Mouse (Mus musculus): Measurements from ENCODE around the gene Bcl2l12. TPM values are rescaled to one million over a fixed set of nuclear protein-coding genes. Genes with fewer than 3 reads are reported as not detected.
A peak's percentile ranks its signal among the peaks of the same experiment; 100 is the strongest.

The Bcl2l12 gene
- polyA plus RNA-seq, 1 experiment from 2014 or later = 70.6 TPM

- no peaks in the 10 kb centered on the region for H3K36me3 ChIP-seq (ENCODE audit: control insufficient read depth, insufficient read depth, low read length)
- ATAC-seq (replicated peaks; ENCODE audit: low FRiP score) = no peak
- H3K4me1 ChIP-seq (replicated peaks; ENCODE audit: control insufficient read depth, insufficient read depth, low read length) = peaks cover 10% of the 10 kb centered on the region
- no peak overlapping the region for H3K4me3 ChIP-seq (ENCODE audit: low read depth, low read length)
- H3K4me2 ChIP-seq (ENCODE audit: low read depth, low read length, severe bottlenecking) = no peak overlapping the region
- no peaks in the 10 kb centered on the region for H3K9me3 ChIP-seq (ENCODE audit: control insufficient read depth, low read length)
- H3K27ac ChIP-seq (ENCODE audit: low read depth, low read length) = no peak overlapping the region
- 85% methylated on average over 12 of the region's 12 CpGs for WGBS
- peaks cover 13% of the 10 kb centered on the region for H3K27me3 ChIP-seq (ENCODE audit: control insufficient read depth, insufficient read depth, low read length)
- DNase-seq (ENCODE audit: low spot score) = no peak
- H3K9ac ChIP-seq (ENCODE audit: low read length) = no peak overlapping the region
Measured at GRCm38 (mm10) chr7:44954091-44954885, 44.2 kb downstream of the Bcl2l12 start.

GRCm38 (mm10) chr7:44953561-44953960, 45.0 kb downstream of the Bcl2l12 start:
- DNase-seq (ENCODE audit: low spot score) (no peak), ATAC-seq (replicated peaks; ENCODE audit: low FRiP score) (no peak)
- H3K4me3 ChIP-seq (ENCODE audit: low read depth, low read length) = no peak overlapping the region
- H3K9ac ChIP-seq (ENCODE audit: low read length) = no peak overlapping the region
- whole genome bisulfite sequencing = 59% methylated on average over 14 of the region's 14 CpGs
- H3K27me3 ChIP-seq (ENCODE audit: control insufficient read depth, insufficient read depth, low read length) = peaks cover 13% of the 10 kb centered on the region
- no peaks in the 10 kb centered on the region for H3K36me3 ChIP-seq (ENCODE audit: control insufficient read depth, insufficient read depth, low read length)
- no peak overlapping the region for H3K4me2 ChIP-seq (ENCODE audit: low read depth, low read length, severe bottlenecking)
- H3K27ac ChIP-seq (ENCODE audit: low read depth, low read length) = no peak overlapping the region
- peaks cover 10% of the 10 kb centered on the region for H3K4me1 ChIP-seq (replicated peaks; ENCODE audit: control insufficient read depth, insufficient read depth, low read length)
- no peaks in the 10 kb centered on the region for H3K9me3 ChIP-seq (ENCODE audit: control insufficient read depth, low read length)

- Histone ChIP-seq H3K9me3 (ENCODE audit: control insufficient read depth, low read length) (no peaks in the 10 kb centered on the region), H3K4me2 (ENCODE audit: low read depth, low read length, severe bottlenecking) (peak overlapping the region; percentile 94), H3K27ac (ENCODE audit: low read depth, low read length) (peak overlapping the region; percentile 18; the same call in 1 of the 2 replicates), H3K36me3 (ENCODE audit: control insufficient read depth, insufficient read depth, low read length) (no peaks in the 10 kb centered on the region), H3K27me3 (ENCODE audit: control insufficient read depth, insufficient read depth, low read length) (peaks cover 13% of the 10 kb centered on the region), H3K9ac (ENCODE audit: low read length) (peak overlapping the region; percentile 63), H3K4me1 (replicated peaks; ENCODE audit: control insufficient read depth, insufficient read depth, low read length) (peaks cover 10% of the 10 kb centered on the region), H3K4me3 (ENCODE audit: low read depth, low read length) (peak overlapping the region; percentile 41)
- peak; percentile 89 for ATAC-seq (replicated peaks; ENCODE audit: low FRiP score)
- peak; percentile 93 for DNase-seq (ENCODE audit: low spot score)
- 9% methylated on average over 24 of the region's 24 CpGs for WGBS
Measured at GRCm38 (mm10) chr7:44952611-44953306, 45.8 kb downstream of the Bcl2l12 start.

DNA sequence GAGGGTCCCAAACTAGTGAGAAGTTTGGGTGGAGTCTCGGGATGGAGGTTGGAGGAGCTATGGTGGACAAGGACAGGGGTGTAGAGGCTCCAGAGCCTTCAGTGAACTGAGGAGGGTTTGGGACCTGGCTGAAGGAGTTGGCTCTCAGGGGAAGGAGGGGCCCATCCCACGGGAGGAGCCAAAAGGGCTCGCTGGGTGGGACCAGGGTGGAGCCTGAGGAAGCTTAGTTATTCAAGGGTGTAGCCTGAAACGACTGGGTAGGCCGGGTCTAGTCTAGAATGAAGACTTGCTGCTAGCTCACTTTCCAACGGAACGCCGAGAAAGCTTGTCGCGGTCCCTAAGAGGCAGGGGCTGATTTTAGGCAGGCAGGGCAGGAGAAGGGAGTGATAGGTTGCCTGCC, 46.6 kb downstream of the Bcl2l12 start:
- peak; percentile 75 for DNase-seq (ENCODE audit: low spot score)
- under 1% methylated on average over 10 of the region's 10 CpGs for WGBS
- H3K27ac ChIP-seq (ENCODE audit: low read depth, low read length) = no peak overlapping the region

GRCm38 (mm10) chr7:44949922-44950321, 48.6 kb downstream of the Bcl2l12 start:
- 77% methylated on average over 6 of the region's 6 CpGs for WGBS
- no peaks in the 10 kb centered on the region for H3K36me3 ChIP-seq (ENCODE audit: control insufficient read depth, insufficient read depth, low read length)
- no peak overlapping the region for H3K27ac ChIP-seq (ENCODE audit: low read depth, low read length)
- peaks cover 13% of the 10 kb centered on the region for H3K27me3 ChIP-seq (ENCODE audit: control insufficient read depth, insufficient read depth, low read length)
- no peaks in the 10 kb centered on the region for H3K9me3 ChIP-seq (ENCODE audit: control insufficient read depth, low read length)
- H3K4me3 ChIP-seq (ENCODE audit: low read depth, low read length) = no peak overlapping the region
- ATAC-seq (replicated peaks; ENCODE audit: low FRiP score) (no peak), DNase-seq (ENCODE audit: low spot score) (no peak)
- no peak overlapping the region for H3K9ac ChIP-seq (ENCODE audit: low read length)
- peaks cover 10% of the 10 kb centered on the region for H3K4me1 ChIP-seq (replicated peaks; ENCODE audit: control insufficient read depth, insufficient read depth, low read length)
- H3K4me2 ChIP-seq (ENCODE audit: low read depth, low read length, severe bottlenecking) = no peak overlapping the region

More for the DNA sequence above, 46.6 kb downstream of the Bcl2l12 start:
- Histone ChIP-seq H3K4me2 (ENCODE audit: low read depth, low read length, severe bottlenecking) (peak overlapping the region; percentile 94), H3K27me3 (ENCODE audit: control insufficient read depth, insufficient read depth, low read length) (peaks cover 13% of the 10 kb centered on the region), H3K36me3 (ENCODE audit: control insufficient read depth, insufficient read depth, low read length) (no peaks in the 10 kb centered on the region), H3K9ac (ENCODE audit: low read length) (peak overlapping the region; percentile 63; the same call in 1 of the 2 replicates), H3K4me1 (replicated peaks; ENCODE audit: control insufficient read depth, insufficient read depth, low read length) (peaks cover 10% of the 10 kb centered on the region), H3K4me3 (ENCODE audit: low read depth, low read length) (peak overlapping the region; percentile 41), H3K9me3 (ENCODE audit: control insufficient read depth, low read length) (no peaks in the 10 kb centered on the region)
- ATAC-seq (replicated peaks; ENCODE audit: low FRiP score) = peak; percentile 55

GRCm38 (mm10) chr7:44942904-44943303, 55.6 kb downstream of the Bcl2l12 start, which contains the start of gene Tsks:
Tsks (plus strand) TSS chr7:44943204.
- H3K36me3 ChIP-seq (ENCODE audit: control insufficient read depth, insufficient read depth, low read length) = no peaks in the 10 kb centered on the region
- no peaks in the 10 kb centered on the region for H3K27me3 ChIP-seq (ENCODE audit: control insufficient read depth, insufficient read depth, low read length)

More at GRCm38 (mm10) chr7:44942904-44943303, 55.6 kb downstream of the Bcl2l12 start, which contains the start of gene Tsks:
- 74% methylated on average over 7 of the region's 7 CpGs for WGBS
- Histone ChIP-seq H3K27ac (ENCODE audit: low read depth, low read length) (no peak within 1 kb of the TSS), H3K4me3 (ENCODE audit: low read depth, low read length) (no peak within 1 kb of the TSS), H3K4me1 (replicated peaks; ENCODE audit: control insufficient read depth, insufficient read depth, low read length) (no peaks in the 10 kb centered on the region), H3K9me3 (ENCODE audit: control insufficient read depth, low read length) (no peaks in the 10 kb centered on the region), H3K4me2 (ENCODE audit: low read depth, low read length, severe bottlenecking) (no peak within 1 kb of the TSS), H3K9ac (ENCODE audit: low read length) (no peak within 1 kb of the TSS)
- no peak for ATAC-seq (replicated peaks; ENCODE audit: low FRiP score)
- no peak for DNase-seq (ENCODE audit: low spot score)

Small RNA genes within 50 kb of the gene (microRNA-seq; reads per million reads assigned to microRNA genes)
- not detected for gene Mir7054 (ENCODE audit: insufficient number of aligned reads)

Other genes with a start within 250 kb of the Bcl2l12 start
- 3.9 and 4.4 TPM in 2 replicates for gene Zfp473, start 247.7 kb downstream of the Bcl2l12 start, polyA plus RNA-seq (2014; fragmentation: Nextera tagmentation; extraction: Ambion mirVana)
- 73.5 and 86.5 TPM in 2 replicates for gene Nup62, start 182.6 kb downstream of the Bcl2l12 start, polyA plus RNA-seq (2014; fragmentation: Nextera tagmentation; extraction: Ambion mirVana)
- gene Il4i1, start 182.3 kb downstream of the Bcl2l12 start, polyA plus RNA-seq (2014; fragmentation: Nextera tagmentation; extraction: Ambion mirVana) = 1.1 and 1.4 TPM in 2 replicates
- 3.2 and 3.4 TPM in 2 replicates for gene Atf5, start 182.1 kb downstream of the Bcl2l12 start, polyA plus RNA-seq (2014; fragmentation: Nextera tagmentation; extraction: Ambion mirVana)
- gene Akt1s1, start 149.7 kb downstream of the Bcl2l12 start, polyA plus RNA-seq (2014; fragmentation: Nextera tagmentation; extraction: Ambion mirVana) = 79.9 and 83.0 TPM in 2 replicates
- 67.6 and 69.9 TPM in 2 replicates for gene Tbc1d17, start 149.6 kb downstream of the Bcl2l12 start, polyA plus RNA-seq (2014; fragmentation: Nextera tagmentation; extraction: Ambion mirVana)
- gene Pnkp, start 141.6 kb downstream of the Bcl2l12 start, polyA plus RNA-seq (2014; fragmentation: Nextera tagmentation; extraction: Ambion mirVana) = 31.6 and 32.1 TPM in 2 replicates
- gene Ptov1, start 128.9 kb downstream of the Bcl2l12 start, polyA plus RNA-seq (2014; fragmentation: Nextera tagmentation; extraction: Ambion mirVana) = 454 and 526 TPM in 2 replicates
- 135 and 139 TPM in 2 replicates for gene Med25, start 106.0 kb downstream of the Bcl2l12 start, polyA plus RNA-seq (2014; fragmentation: Nextera tagmentation; extraction: Ambion mirVana)
- gene Fuz, start 102.6 kb downstream of the Bcl2l12 start, polyA plus RNA-seq (2014; fragmentation: Nextera tagmentation; extraction: Ambion mirVana) = 32.9 TPM in 2 replicates
- gene Ap2a1, start 69.2 kb downstream of the Bcl2l12 start, polyA plus RNA-seq (2014; fragmentation: Nextera tagmentation; extraction: Ambion mirVana) = 88.8 and 93.4 TPM in 2 replicates
- 0.23 TPM in 1 of 2 replicates, not detected in the other for gene Tsks, start 55.5 kb downstream of the Bcl2l12 start, polyA plus RNA-seq (2014; fragmentation: Nextera tagmentation; extraction: Ambion mirVana)
- gene Cpt1c, start 23.9 kb downstream of the Bcl2l12 start, polyA plus RNA-seq (2014; fragmentation: Nextera tagmentation; extraction: Ambion mirVana) = 26.3 and 27.2 TPM in 2 replicates
- 286 and 301 TPM in 2 replicates for gene Prmt1, start 12.1 kb downstream of the Bcl2l12 start, polyA plus RNA-seq (2014; fragmentation: Nextera tagmentation; extraction: Ambion mirVana)
- 75.3 and 86.0 TPM in 2 replicates for gene Irf3, start 1.1 kb downstream of the Bcl2l12 start, polyA plus RNA-seq (2014; fragmentation: Nextera tagmentation; extraction: Ambion mirVana)
- gene Scaf1, start 17.7 kb upstream of the Bcl2l12 start, polyA plus RNA-seq (2014; fragmentation: Nextera tagmentation; extraction: Ambion mirVana) = 59.9 and 60.2 TPM in 2 replicates
- 15.5 and 16.6 TPM in 2 replicates for gene Rras, start 19.2 kb upstream of the Bcl2l12 start, polyA plus RNA-seq (2014; fragmentation: Nextera tagmentation; extraction: Ambion mirVana)
- 16.1 and 19.2 TPM in 2 replicates for gene Prr12, start 54.2 kb upstream of the Bcl2l12 start, polyA plus RNA-seq (2014; fragmentation: Nextera tagmentation; extraction: Ambion mirVana)
- 52.6 and 64.0 TPM in 2 replicates for gene Nosip, start 63.7 kb upstream of the Bcl2l12 start, polyA plus RNA-seq (2014; fragmentation: Nextera tagmentation; extraction: Ambion mirVana)
- 14.2 and 18.4 TPM in 2 replicates for gene Prrg2, start 64.0 kb upstream of the Bcl2l12 start, polyA plus RNA-seq (2014; fragmentation: Nextera tagmentation; extraction: Ambion mirVana)
- 110 and 118 TPM in 2 replicates for gene Rcn3, start 93.5 kb upstream of the Bcl2l12 start, polyA plus RNA-seq (2014; fragmentation: Nextera tagmentation; extraction: Ambion mirVana)
- 7.1 and 7.3 TPM in 2 replicates for gene Fcgrt, start 105.1 kb upstream of the Bcl2l12 start, polyA plus RNA-seq (2014; fragmentation: Nextera tagmentation; extraction: Ambion mirVana)
- 1,418 and 1,481 TPM in 2 replicates for gene Rps11, start 125.7 kb upstream of the Bcl2l12 start, polyA plus RNA-seq (2014; fragmentation: Nextera tagmentation; extraction: Ambion mirVana)
- gene Rpl13a, start 130.0 kb upstream of the Bcl2l12 start, polyA plus RNA-seq (2014; fragmentation: Nextera tagmentation; extraction: Ambion mirVana) = 1,136 and 1,164 TPM in 2 replicates
- gene Gm45713, start 137.5 kb upstream of the Bcl2l12 start, polyA plus RNA-seq (2014; fragmentation: Nextera tagmentation; extraction: Ambion mirVana) = 0.45 and 0.55 TPM in 2 replicates
- gene Flt3l, start 137.7 kb upstream of the Bcl2l12 start, polyA plus RNA-seq (2014; fragmentation: Nextera tagmentation; extraction: Ambion mirVana) = 1.2 and 1.8 TPM in 2 replicates
- gene Pih1d1, start 155.6 kb upstream of the Bcl2l12 start, polyA plus RNA-seq (2014; fragmentation: Nextera tagmentation; extraction: Ambion mirVana) = 95.9 and 110 TPM in 2 replicates
- 44.0 and 44.1 TPM in 2 replicates for gene Aldh16a1, start 155.9 kb upstream of the Bcl2l12 start, polyA plus RNA-seq (2014; fragmentation: Nextera tagmentation; extraction: Ambion mirVana)
- gene Slc17a7, start 165.2 kb upstream of the Bcl2l12 start, polyA plus RNA-seq (2014; fragmentation: Nextera tagmentation; extraction: Ambion mirVana) = 3.6 and 4.6 TPM in 2 replicates
- 0.13 and 0.33 TPM in 2 replicates for gene Gfy, start 180.9 kb upstream of the Bcl2l12 start, polyA plus RNA-seq (2014; fragmentation: Nextera tagmentation; extraction: Ambion mirVana)
- gene Pth2, start 182.3 kb upstream of the Bcl2l12 start, polyA plus RNA-seq (2014; fragmentation: Nextera tagmentation; extraction: Ambion mirVana) = not detected in 2 replicates
- gene Ccdc155, start 206.2 kb upstream of the Bcl2l12 start, polyA plus RNA-seq (2014; fragmentation: Nextera tagmentation; extraction: Ambion mirVana) = 0.83 and 0.90 TPM in 2 replicates
- gene Dkkl1, start 213.4 kb upstream of the Bcl2l12 start, polyA plus RNA-seq (2014; fragmentation: Nextera tagmentation; extraction: Ambion mirVana) = 0.48 TPM in 1 of 2 replicates, not detected in the other
- 297 and 318 TPM in 2 replicates for gene Tead2, start 217.0 kb upstream of the Bcl2l12 start, polyA plus RNA-seq (2014; fragmentation: Nextera tagmentation; extraction: Ambion mirVana)
- gene Cd37, start 240.4 kb upstream of the Bcl2l12 start, polyA plus RNA-seq (2014; fragmentation: Nextera tagmentation; extraction: Ambion mirVana) = 0.60 and 1.1 TPM in 2 replicates
- gene Slc6a16, start 242.4 kb upstream of the Bcl2l12 start, polyA plus RNA-seq (2014; fragmentation: Nextera tagmentation; extraction: Ambion mirVana) = 0.36 TPM in 1 of 2 replicates, not detected in the other